Mouse (Mus musculus): ENCODE measurements around the gene Gm11032.
"Not testable (repeated sequence)": the region's sequence is repeated elsewhere in the genome, so short reads cannot be mapped to it uniquely, and the experiment has no call there.

The Gm11032 gene

DNA sequence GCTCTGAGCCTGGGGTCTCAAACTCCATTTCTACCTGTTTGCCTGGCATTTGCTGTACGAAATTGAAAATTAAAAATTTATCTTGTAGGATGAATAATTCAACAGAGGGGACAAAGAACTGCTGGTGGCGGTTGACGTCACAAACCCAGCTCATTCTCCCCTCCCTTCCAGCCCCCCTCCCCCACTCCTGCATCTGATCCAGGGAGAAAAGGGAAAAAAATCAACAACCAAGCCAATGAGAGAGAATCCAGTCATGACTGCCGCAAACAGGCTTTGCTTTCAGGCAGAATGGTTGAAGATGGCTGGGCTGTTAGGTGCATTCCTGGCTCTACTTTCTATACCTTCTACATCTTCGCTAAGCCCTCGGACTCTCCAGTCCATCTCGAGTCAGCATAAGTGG lies 6.1 kb downstream of the Gm11032 start:
- in situ Hi-C loops (cut with MseI, MboI), result no loop called here

DNA sequence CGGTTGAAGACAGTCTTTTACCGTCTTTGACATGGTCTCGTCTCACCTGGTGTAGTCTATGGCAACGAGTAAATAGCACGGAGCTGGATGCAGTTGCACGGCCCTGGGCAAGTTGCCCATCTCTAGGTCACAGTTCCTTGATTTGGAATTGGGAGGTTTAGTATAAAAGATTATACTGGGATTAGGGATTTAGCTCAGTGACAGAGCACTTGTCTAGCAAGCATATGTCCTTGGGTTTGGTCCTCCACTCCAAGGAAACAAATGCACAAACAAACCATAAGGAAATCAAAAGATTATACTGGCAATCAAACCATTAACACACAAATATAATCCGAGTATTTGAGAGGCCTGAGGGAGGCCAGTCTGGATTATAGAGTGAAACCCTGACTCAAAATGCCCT lies 7.8 kb downstream of the Gm11032 start:
- in situ Hi-C loops (cut with MseI, MboI), result no loop called here

DNA sequence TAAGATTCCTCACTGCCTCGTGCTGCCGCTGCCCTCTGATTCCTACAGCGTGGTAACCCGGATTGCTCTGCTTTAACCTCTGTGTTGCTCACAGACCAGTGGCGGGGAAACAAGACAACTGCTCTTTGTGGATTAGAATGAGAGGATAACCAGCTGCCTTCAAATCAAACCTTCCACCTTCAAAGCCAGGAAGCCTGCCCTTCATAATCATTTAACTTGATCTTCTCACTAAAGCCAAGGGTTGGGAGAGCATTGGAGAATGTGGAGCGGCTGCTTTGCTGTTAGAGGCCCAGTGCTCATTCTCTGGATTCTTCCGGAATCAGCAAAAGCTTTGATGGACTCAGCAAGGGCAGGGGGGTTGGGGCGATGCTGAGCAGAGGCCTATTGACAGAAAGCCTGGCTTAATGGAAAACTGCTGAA lies 10.0 kb downstream of the Gm11032 start:
- in situ Hi-C loops (cut with MseI, MboI), result no loop called here

DNA sequence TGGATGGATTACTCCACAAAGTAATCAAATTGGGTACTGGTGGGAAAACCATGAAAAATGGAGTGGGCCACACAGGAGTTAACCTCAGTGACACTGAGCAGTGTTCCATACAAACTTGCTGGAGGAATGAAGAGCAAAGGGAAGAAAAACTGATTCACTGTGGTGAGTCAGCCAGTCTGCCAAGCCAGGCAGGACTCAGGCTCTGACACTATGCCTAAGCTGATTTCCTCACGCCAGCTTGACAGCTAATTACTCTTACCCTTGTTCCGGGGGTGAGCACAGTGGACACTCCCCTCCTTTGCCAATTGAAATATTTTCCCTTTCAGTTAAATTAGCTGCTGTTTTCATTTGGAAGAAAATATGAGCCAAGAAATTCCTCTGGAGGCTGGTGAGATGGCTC lies 13.6 kb downstream of the Gm11032 start:
- in situ Hi-C loops (cut with MseI, MboI), result no loop called here

DNA sequence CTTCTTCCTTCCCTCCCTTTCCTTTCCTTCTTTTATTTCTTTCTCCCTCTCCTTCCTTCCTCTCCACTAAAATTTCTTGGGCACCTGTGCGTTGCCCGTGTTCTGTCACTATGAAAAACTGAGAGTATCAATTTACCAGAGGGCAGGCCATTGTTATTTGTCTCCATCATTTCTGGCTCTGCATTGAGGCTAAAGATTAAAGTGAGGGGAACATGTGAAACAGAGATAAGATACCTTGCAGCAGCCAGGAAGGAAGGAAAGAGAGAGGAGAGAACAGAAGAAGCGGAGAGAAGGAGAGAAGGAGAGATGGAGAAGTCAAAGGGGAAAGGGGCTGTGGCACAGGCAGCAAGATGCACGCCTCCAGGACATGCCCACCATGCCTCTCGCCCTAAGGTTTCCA lies 14.5 kb downstream of the Gm11032 start:
- in situ Hi-C loops (cut with MseI, MboI), result no loop called here

DNA sequence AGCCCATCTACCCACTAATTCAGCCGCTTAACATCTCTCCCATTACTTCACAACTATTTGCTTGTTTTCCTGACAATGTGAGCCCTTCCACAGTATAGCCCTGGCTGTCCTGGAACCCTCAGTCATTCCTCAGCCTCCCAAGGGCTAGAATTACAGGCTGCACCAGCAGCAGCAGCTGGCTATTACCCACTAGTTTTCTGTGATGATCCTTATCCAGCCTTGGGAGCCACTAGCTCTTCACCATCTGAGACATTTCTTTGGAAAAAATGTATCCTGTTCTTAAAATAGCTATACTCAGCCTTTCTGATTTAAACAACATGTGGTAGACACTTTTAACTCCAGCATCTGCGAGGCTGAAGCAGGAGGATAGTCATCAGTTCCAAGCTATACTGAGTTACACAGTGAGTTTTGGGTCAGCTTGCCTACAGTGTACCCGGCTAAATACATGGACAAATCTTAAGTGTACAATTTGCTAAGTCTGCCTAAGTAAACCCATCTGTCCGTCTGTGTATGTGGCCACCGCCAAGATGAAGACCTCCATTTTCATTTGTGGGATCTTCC lies 17.0 kb downstream of the Gm11032 start:
- in situ Hi-C loops (cut with MseI, MboI), result no loop called here

DNA sequence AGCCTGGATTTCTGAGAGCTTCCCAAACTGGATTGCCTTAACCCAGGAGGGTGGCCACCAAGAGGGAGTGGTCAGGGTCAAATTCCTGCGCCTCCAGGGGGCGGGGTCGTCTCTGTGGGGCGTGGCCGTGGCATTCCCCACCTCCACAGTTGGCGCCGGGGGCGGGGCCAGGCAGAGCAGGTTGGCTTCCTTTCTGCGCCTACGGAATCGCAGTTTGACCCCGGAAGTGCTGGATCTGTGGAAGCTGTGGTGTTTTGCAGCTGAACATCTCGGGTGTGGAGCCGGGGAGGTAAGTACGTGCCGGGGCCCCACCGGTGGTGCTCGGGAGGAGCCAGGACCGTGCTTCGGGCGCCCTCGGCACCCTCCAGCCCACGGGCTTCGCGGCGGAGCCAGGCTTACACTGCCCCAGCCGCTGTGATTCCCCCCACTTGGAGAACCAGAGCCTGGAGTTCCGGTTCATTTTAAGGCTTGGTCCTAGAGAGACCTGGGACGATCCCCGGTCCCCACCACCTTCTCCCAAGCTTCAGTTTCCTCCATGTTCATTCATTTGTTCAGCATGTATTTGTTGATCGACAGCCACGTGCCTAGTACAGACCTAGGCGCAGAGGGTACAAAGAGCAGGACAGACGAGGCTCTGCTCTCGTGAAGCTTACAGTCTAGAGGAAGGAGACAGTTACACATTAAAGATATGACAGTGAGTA lies 17.8 kb downstream of the Gm11032 start, which contains the start of gene Ascc2:
Gene Ascc2 (plus strand): TSS at position 214 of the 701 bp plus-strand sequence.
- in situ Hi-C loops (cut with MseI, MboI), result no loop called here

DNA sequence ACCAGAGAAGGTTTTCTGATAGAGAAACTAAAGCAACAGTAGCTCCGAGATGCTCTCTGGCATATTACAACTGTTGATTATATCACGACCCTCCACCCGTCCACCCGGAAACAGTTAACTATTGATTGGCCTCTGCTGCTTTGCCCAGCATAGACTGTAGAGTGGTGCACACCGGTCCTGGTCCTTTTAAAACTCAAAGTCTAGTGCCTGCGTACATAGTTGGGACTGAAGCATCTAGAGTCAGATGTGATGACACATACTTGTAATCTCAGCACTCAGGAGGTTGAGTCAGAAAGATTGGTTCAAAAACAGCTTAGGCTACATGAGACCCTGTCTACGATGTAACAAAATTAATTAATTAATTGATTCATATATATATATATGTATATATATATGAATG lies 18.4 kb downstream of the Gm11032 start:
- in situ Hi-C loops (cut with MseI, MboI), result no loop called here

DNA sequence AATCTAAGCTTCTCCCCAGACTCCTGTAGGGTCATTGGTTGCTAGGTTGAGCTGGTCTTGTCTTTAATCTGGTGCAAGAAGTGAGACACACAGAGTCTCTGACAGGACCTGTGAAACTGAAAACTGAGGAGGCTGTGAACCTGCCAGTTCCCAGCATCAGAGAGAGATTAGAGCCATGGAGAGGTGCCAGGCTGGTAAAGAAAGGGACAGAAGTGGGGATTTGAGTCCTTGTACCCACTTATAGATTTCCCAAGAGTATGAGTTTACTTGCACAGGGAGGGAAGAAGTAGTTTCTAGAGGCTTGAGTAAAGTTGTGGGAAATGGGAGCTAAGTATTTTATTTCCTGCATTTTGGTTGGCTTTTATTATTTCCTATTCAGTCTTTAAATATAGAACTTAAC lies 21.3 kb downstream of the Gm11032 start:
- in situ Hi-C loops (cut with MseI, MboI), result no loop called here

DNA sequence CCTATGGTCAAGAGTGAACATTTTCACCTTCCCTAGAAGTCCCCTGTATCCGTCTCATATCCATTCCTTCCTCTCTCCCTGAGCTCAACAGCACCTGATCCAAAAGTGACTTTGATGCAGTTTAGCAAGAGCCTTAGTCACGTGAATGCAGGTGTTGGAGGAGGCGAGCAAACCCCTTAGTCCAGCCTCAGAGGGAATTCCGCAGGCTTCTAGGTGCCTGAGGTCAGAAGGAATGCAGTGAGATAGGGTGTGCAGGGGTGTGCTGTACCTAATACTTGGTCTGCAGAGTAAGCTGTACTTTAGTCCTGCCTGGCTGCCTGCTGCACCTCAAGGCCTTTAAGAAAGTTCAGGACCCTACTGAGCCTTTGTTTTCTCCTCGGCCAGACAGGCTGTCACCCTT lies 23.9 kb downstream of the Gm11032 start:
- in situ Hi-C loops (cut with MseI, MboI), result no loop called here

DNA sequence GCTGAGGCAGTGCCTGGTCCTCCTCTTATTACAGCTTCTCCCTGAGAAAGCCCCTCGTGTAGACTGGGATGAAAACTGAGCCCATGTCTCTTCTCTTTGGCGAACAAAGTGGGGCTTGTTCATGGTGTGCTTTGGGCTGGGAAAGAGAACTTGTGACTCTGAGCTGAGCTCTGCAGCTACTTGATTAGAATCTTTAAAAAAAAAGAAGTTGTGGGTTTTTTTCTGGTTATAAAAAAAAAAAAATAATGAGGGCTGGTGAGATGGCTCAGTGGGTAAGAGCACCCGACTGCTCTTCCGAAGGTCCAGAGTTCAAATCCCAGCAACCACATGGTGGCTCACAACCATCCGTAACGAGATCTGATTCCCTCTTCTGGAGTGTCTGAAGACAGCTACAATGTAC lies 25.3 kb downstream of the Gm11032 start:
- in situ Hi-C loops (cut with MseI, MboI), result not testable (repeated sequence)

DNA sequence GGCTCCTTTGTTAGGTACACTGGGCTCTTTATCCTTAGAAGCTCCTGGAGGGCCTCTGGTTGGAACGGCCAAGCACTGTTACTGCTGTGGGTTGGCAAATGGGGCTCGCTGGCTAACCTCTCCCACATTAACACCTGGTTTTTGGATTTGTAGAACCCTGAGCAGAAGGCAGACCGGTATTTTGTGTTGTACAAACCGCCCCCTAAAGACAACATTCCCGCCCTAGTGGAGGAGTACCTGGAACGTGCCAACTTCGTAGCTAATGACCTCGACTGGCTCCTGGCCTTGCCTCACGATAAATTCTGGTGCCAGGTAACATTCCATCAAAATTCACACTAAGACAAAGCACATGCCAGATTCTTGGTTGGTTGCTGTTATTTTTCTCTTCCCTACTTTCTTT lies 26.5 kb downstream of the Gm11032 start:
- in situ Hi-C loops (cut with MseI, MboI), result no loop called here

DNA sequence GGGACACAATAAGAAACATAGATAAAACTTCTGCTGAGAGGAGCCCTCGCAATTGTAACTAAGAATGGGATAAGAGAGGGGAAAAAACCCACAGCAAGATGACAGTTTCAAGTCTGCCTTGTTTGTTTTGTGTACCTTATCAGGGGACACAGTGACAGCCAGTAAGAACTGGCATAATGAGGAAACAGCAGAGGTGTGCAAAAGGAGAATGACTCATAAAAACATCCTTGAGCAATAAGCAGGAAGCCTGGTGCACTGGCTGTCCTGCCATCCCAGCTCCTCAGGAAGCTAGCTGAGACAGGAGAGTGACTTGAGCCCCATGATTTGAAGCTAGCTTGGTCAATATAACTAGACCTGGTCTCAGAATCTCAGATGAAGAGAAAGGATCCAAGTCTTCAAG lies 40.0 kb downstream of the Gm11032 start:
- in situ Hi-C loops (cut with MseI, MboI), result no loop called here

DNA sequence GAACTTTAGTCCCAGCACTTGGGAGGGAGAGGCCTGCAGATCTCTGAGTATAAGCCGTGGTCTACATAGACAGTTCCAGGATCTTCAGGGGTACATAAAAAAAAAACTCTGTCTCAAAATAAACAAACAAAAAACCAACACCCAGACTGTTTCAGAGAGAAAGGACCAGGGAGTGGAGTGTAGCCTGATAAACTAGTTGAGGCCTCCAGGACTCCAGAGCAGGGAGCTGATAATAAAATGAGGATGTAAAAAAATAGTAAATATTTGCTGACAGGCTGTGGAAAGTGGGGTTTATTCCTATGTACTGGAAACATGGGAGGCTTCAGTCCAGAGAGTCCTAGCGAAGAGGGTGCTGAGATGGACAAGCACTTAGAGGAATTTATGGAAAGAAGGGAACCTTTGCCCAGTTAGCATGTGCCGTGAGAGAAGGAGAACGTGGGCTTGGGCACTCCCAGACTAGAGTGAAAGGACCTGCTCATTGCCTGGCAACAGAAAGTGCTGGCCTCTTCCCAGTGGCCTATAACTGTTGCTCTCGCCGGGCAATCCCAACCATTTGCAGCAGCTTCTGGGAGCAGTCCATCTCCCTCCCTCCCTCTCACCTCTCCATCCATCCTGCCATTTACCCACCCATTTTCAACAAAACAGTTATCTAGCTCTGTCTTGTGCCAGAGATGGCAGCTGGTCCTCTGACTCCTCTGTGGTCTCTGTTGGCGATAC lies 40.6 kb downstream of the Gm11032 start:
- in situ Hi-C loops (cut with MseI, MboI), result no loop called here

DNA sequence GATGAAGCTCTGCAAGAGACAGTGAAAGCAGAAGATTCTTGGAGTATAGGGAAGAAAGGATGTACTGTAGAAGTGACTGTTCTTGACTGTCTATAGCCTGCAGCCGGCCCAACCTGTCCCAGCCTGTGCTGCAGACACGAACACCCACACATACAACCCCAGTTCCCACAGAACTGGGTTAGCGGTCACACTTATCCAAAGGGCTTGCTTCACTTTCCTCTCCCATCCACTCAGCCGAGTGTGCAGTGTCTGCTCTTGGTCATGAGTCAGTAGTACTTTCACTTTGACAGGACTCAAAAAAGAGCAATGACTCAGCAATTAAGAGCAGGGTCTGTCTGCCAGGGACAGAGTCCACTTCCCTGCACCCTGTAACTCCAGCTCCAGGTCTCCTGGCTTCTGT lies 41.5 kb downstream of the Gm11032 start:
- in situ Hi-C loops (cut with MseI, MboI), result no loop called here

DNA sequence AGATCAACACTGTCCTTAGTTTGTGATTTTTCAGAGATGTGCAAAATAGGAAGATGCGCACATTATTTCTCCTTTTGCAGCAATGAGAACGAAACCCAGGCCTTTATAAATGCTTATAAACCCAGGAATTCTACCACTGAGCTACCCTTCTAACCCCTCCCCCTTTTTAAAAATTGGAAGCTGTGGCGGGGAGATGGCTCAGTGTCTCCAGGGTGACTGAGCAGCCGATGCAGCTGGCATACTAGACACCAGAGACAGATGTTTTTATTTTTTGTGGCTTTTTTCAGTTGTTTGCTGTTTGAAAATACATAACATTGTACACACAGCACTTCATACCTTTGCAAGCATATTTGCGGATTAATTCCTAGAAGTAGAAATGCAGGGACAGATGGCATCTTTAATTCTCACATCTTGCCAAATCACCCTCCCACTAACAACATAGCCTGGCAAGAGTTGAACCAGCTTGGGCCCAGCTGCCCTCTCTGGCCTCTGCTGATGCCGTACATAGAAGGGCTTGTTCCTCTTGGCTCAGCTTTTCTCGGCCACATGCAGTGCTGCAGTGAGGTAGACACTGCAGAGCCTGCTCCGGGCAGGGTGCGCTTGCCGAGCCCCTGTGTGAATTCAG lies 42.1 kb downstream of the Gm11032 start:
- in situ Hi-C loops (cut with MseI, MboI), result no loop called here

DNA sequence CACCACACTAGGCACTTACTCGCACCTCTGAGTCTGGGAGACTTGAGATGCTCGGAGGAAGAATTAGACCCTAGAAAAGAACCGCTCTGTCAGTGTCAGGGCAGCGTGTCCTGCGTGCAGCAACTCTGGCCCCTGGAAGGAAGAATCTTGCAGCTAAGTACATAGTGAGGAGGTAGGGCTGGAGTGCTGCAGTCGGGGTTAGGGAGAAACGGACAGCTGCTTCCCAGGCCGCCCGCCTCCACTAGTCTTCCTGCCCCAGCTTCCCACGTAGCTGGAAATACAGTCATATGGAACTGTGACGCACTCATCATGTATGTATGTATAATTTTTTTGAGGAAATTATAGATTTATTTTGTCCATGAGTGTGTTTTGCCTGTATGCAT lies 42.6 kb downstream of the Gm11032 start:
- in situ Hi-C loops (cut with MseI, MboI), result no loop called here
